Mouse (Mus musculus) yolk sac, embryonic 10.5 days (tissue): ENCODE data around the gene Dmp1.

ENCODE experiments used
- DNase-seq: peaks from one replicate; pipeline ENCODE4 v3.0.0-alpha.2; 2017; ENCODE audit warnings: low spot score

Dmp1 gene

DNA sequence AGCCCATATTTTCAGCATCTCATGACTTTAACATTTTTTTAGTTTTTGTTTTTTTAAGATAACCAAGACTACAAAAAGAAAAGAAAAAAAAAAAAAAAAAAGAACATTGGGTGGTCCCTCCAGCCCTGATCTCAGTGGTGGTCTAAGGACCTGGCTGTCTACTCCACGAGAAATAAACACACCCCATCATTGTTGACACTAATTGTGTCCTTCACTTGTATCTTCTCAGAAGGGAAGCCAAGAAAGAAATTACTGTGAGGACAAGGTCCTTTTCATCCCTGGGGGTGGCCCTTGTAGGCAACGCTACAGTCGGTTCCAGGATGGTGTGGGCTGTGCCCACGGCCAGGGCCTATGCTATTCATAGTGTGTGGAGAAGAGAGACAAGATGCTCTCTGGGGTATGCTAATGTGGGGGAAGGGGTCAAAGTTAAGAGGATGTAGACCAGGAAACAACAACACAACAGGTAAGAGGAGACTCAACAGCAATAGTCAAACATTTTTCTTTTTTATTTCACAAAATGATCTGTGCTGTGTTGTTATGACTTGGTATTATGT lies 59.6 kb downstream of the Dmp1 start:
- DNase-seq: no peak

DNA sequence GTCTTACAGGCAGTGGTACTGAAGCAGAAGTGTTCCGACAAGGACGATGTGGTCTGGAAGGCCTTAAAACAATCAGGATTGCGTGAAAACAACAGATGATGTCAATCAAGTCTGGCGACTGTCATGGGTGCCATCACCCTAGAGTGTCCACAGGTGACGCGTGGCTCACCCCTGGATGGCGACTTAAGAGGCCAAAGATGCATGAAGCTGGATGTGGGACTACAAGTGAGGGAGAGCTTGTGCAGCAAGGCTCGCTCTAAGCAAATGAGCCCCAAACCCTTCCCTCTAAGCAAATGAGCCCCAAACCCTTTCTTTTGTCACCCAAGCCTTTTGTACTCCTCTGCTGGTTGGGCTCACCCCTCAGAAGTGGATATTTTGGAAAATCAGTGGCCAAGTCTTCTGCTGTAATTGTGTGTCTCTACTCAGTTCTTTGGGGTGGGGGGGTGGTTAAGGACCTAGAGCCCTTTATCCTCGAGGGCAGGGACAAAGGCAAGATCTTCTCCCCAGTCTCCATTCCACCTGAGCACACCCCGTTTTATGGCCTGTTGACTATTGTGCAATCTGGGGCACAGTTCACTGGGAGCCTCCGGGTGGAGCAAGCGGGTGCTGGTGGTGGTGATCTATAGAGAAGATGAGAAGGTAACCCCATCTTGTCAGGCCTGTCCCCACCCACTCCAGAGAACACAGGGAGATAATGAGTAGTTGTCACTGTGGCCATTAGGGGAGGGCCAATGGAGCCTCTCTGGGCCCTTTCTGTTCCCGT lies 60.8 kb downstream of the Dmp1 start:
- no peak for DNase-seq
